Mouse (Mus musculus) left cerebral cortex, adult 2 months (tissue): ENCODE measurements around the gene Loxl1. TPM values are rescaled to one million over a fixed set of nuclear protein-coding genes. Genes with fewer than 3 reads are reported as not detected.

Experiments
- DNase-seq, 2 experiments: peaks; one replicate each; pipeline ENCODE4 v3.0.0; 2021 to 2022; ENCODE audit warnings: low spot score in 2 of 2, mixed read lengths in 1 of 2; ENCODE audit errors: extremely low spot score in 1 of 2
- H3K27ac ChIP-seq: fragments of 200-600 bp; 2 replicates; pipeline ENCODE4 v1.8.1; 2022
- H3K4me3 ChIP-seq: fragments of 200-600 bp; 2 replicates; pipeline ENCODE4 v1.8.1; 2022
- CTCF ChIP-seq: fragments of 200-600 bp; IDR thresholded peaks from 2 replicates; pipeline ENCODE4 v1.8.1; 2022; ENCODE audit warnings: antibody characterized with exemption, mild to moderate bottlenecking, moderate library complexity
- intact Hi-C: fragments of 180-260 bp; cut with DNase I; formaldehyde crosslinking; loops from one replicate; pipeline ENCODE4 v1.15.1; 2025
- total RNA-seq, 2 experiments: library from RNA; stranded (reverse); gene quantifications; 2 replicates each; pipeline ENCODE4 v1.2.3; 2021

The Loxl1 gene
- total RNA-seq, 2 experiments from 2014 or later: 2.1 to 2.2 TPM

GRCm38 (mm10) chr9:58243696-58244095, 69.3 kb downstream of the Loxl1 start:
- TF ChIP-seq CTCF: no peak
- Histone ChIP-seq H3K27ac (no peak overlapping the region), H3K4me3 (no peak overlapping the region)
- intact Hi-C loops: no loop called here
- no peak for DNase-seq

- TF ChIP-seq CTCF: no peak
- intact Hi-C loops: no loop called here
- H3K4me3 ChIP-seq: no peak overlapping the region; the same call in 1 of the 2 replicates
- DNase-seq: no peak
- peak overlapping the region; percentile 90 for H3K27ac ChIP-seq
Measured at GRCm38 (mm10) chr9:58242696-58243095, 70.3 kb downstream of the Loxl1 start.

- intact Hi-C loops: no loop called here
Measured at GRCm38 (mm10) chr9:58241780-58242485, 71.1 kb downstream of the Loxl1 start.

More at GRCm38 (mm10) chr9:58241780-58242485, 71.1 kb downstream of the Loxl1 start:
- no peak for TF ChIP-seq CTCF
- DNase-seq: no peak
- H3K4me3 ChIP-seq: no peak overlapping the region; the same call in 1 of the 2 replicates
- H3K27ac ChIP-seq: peak overlapping the region; percentile 90

Other genes with a start within 250 kb of the Loxl1 start
- 1 to 10 TPM; 8.0 to 8.5 TPM for gene Stra6, start 249.4 kb downstream of the Loxl1 start, total RNA-seq
- gene Ccdc33, start 194.4 kb downstream of the Loxl1 start, total RNA-seq: 1 to 10 TPM in 1 of 2 experiments, under 1 TPM in 1; 0.86 to 1.3 TPM
- gene Islr, start 108.9 kb downstream of the Loxl1 start, total RNA-seq: 10 to 100 TPM; 11.0 to 15.2 TPM
- gene Islr2, start 108.9 kb downstream of the Loxl1 start, total RNA-seq: 10 to 100 TPM; 72.1 to 74.0 TPM
- 10 to 100 TPM; 14.1 to 19.3 TPM for gene Pml, start 63.4 kb downstream of the Loxl1 start, total RNA-seq
- gene Stoml1, start 60.0 kb downstream of the Loxl1 start, total RNA-seq: 10 to 100 TPM; 66.5 to 72.6 TPM
- not detected for gene Tbc1d21, start 57.3 kb upstream of the Loxl1 start, total RNA-seq
- gene Insyn1, start 175.4 kb upstream of the Loxl1 start, total RNA-seq: 100 to 1,000 TPM; 214 to 230 TPM
- 1 to 10 TPM; 7.3 to 8.0 TPM for gene Cd276, start 242.3 kb upstream of the Loxl1 start, total RNA-seq